Mouse (Mus musculus) retina, postnatal 7 days (tissue): ENCODE measurements at regions not wholly inside any gene's neighbourhood (a gene's known extent, or its start where the extent isn't known, plus 50 kb on each side); places are given as distances from the start of the nearest gene placed in this dataset.

Experiments
- DNase-seq: peaks from one replicate; pipeline ENCODE4 v3.0.0-alpha.2; 2012; ENCODE audit warnings: low read depth, low spot score

- no peak for DNase-seq
Measured at GRCm38 (mm10) chr3:66592259-66592658, 295.6 kb upstream of the Veph1 start.

- no peak for DNase-seq
Measured at GRCm38 (mm10) chr3:66590775-66591174, 294.1 kb upstream of the Veph1 start.

GRCm38 (mm10) chr3:66589483-66589882, 292.8 kb upstream of the Veph1 start:
- no peak for DNase-seq

- DNase-seq = no peak
Measured at GRCm38 (mm10) chr3:66584831-66585230, 288.2 kb upstream of the Veph1 start.

- no peak for DNase-seq
Measured at GRCm38 (mm10) chr3:66584101-66584500, 287.5 kb upstream of the Veph1 start.

GRCm38 (mm10) chr3:66576659-66577058, 280.0 kb upstream of the Veph1 start:
- no peak for DNase-seq

GRCm38 (mm10) chr3:66574321-66574720, 277.7 kb upstream of the Veph1 start:
- DNase-seq = no peak

- DNase-seq = no peak
Measured at GRCm38 (mm10) chr3:66572887-66573519, 276.4 kb upstream of the Veph1 start.

- no peak for DNase-seq
Measured at GRCm38 (mm10) chr3:66570342-66570741, 273.7 kb upstream of the Veph1 start.

GRCm38 (mm10) chr3:66564268-66565245, 267.9 kb upstream of the Veph1 start:
- no peak for DNase-seq

GRCm38 (mm10) chr3:66563329-66563728, 266.7 kb upstream of the Veph1 start:
- DNase-seq = no peak

GRCm38 (mm10) chr3:66555538-66555937, 258.9 kb upstream of the Veph1 start:
- DNase-seq = no peak

- DNase-seq = no peak
Measured at GRCm38 (mm10) chr3:66550920-66551319, 254.3 kb upstream of the Veph1 start.

- no peak for DNase-seq
Measured at GRCm38 (mm10) chr3:66546576-66546975, 249.9 kb upstream of the Veph1 start.

GRCm38 (mm10) chr3:66544139-66544933, 247.7 kb upstream of the Veph1 start:
- no peak for DNase-seq

- no peak for DNase-seq
Measured at GRCm38 (mm10) chr3:66542865-66543264, 246.2 kb upstream of the Veph1 start.

- no peak for DNase-seq
Measured at GRCm38 (mm10) chr3:66537913-66538312, 241.3 kb upstream of the Veph1 start.

- no peak for DNase-seq
Measured at GRCm38 (mm10) chr3:66537106-66537893, 240.7 kb upstream of the Veph1 start.

GRCm38 (mm10) chr3:66536673-66537072, 240.0 kb upstream of the Veph1 start:
- DNase-seq = no peak

GRCm38 (mm10) chr3:66535786-66536529, 239.3 kb upstream of the Veph1 start:
- no peak for DNase-seq
